19 mouse cellular contexts compared by ENCODE assay signal in genomic region chr17:72571379-72571778, GRCm38 (mm10). TPM values are rescaled to one million over a fixed set of nuclear protein-coding genes. Genes with fewer than 3 reads are reported as not detected.
"Had no signal": no experiment of that assay in that cellular context is flagged by ENCODE, and none has a peak within 500 bp of the region (broad histone marks: within the 10 kb centered on the region; RNA-seq: fewer than 3 reads in every experiment).

No protein-coding gene starts in this region.

- H3K36me3 ChIP-seq: lung, embryonic 15.5 days; midbrain, embryonic 13.5 days; neural tube, embryonic 12.5 days; stomach, embryonic 15.5 days had no signal

- H3K4me3 ChIP-seq: lung, embryonic 15.5 days; megakaryocyte, embryonic 14.5 days; midbrain, embryonic 13.5 days; neural tube, embryonic 12.5 days; stomach, embryonic 15.5 days had no signal

- H3K27ac ChIP-seq: lung, embryonic 15.5 days; macrophage; midbrain, embryonic 13.5 days; neural tube, embryonic 12.5 days; stomach, embryonic 15.5 days; stomach, postnatal 0 days had no signal

- H3K9ac ChIP-seq: liver, postnatal 0 days; lung, embryonic 15.5 days; midbrain, embryonic 13.5 days; neural tube, embryonic 12.5 days; stomach, embryonic 15.5 days had no signal

- H3K27me3 ChIP-seq: lung, embryonic 15.5 days; megakaryocyte, embryonic 14.5 days; midbrain, embryonic 13.5 days; neural tube, embryonic 12.5 days; stomach, embryonic 15.5 days had no signal

- H3K9me3 ChIP-seq: lung, embryonic 15.5 days; midbrain, embryonic 13.5 days; neural tube, embryonic 12.5 days; stomach, embryonic 15.5 days had no signal

- H3K4me1 ChIP-seq: lung, embryonic 15.5 days; megakaryocyte, embryonic 14.5 days; neural tube, embryonic 12.5 days; stomach, embryonic 15.5 days had no signal

- H3K4me2 ChIP-seq: lung, embryonic 15.5 days; midbrain, embryonic 11.5 days; midbrain, embryonic 13.5 days; neural tube, embryonic 12.5 days; stomach, embryonic 15.5 days had no signal

- ATAC-seq: liver, postnatal 0 days; lung, postnatal 0 days; midbrain, embryonic 13.5 days; midbrain, embryonic 16.5 days had no signal

- DNase-seq: liver, postnatal 0 days; lung, adult 2 months; lung, postnatal 14 days; lung, postnatal 36 days; right cerebral cortex, postnatal 14 days; thymus, adult 2 months; thymus, postnatal 25 days; thymus, postnatal 4 days had no signal

RNA-seq across cellular contexts. Expression of gene Alk, which starts 33.0 kb away (rescaled TPM):
- polyA plus RNA-seq: lung, adult 2 months; lung, postnatal 0 days; macrophage; spleen, adult 2 months had no signal
